Mouse (Mus musculus) heart, embryonic 10.5 days (tissue): Measurements from ENCODE around the gene Khdc1a. TPM values are rescaled to one million over a fixed set of nuclear protein-coding genes. Genes with fewer than 3 reads are reported as not detected.
"Not testable (repeated sequence)": the region's sequence is repeated elsewhere in the genome, so short reads cannot be mapped to it uniquely, and the experiment has no call there.

ENCODE experiments used
- DNase-seq: peaks from one replicate; pipeline ENCODE4 v3.0.0-alpha.2; 2017; ENCODE audit warnings: low spot score
- H3K27ac ChIP-seq: fragments of 300-500 bp; sonication (generic); 2 replicates; pipeline ENCODE4 v1.5.1; 2016; ENCODE audit warnings: mild to moderate bottlenecking
- H3K27me3 ChIP-seq: fragments of 300-500 bp; sonication (generic); 2 replicates; pipeline ENCODE4 v1.6.1; 2016; ENCODE audit warnings: mild to moderate bottlenecking; ENCODE audit not compliant: poor library complexity, insufficient read depth, severe bottlenecking
- H3K36me3 ChIP-seq: fragments of 300-500 bp; sonication (generic); 2 replicates; pipeline ENCODE4 v1.6.1; 2016; ENCODE audit warnings: mild to moderate bottlenecking, moderate library complexity
- H3K4me1 ChIP-seq: fragments of 300-500 bp; sonication (generic); 2 replicates; pipeline ENCODE4 v1.6.1; 2016; ENCODE audit warnings: mild to moderate bottlenecking
- H3K4me3 ChIP-seq: fragments of 300-500 bp; sonication (generic); 2 replicates; pipeline ENCODE4 v1.5.1; 2016; ENCODE audit warnings: mild to moderate bottlenecking, moderate library complexity
- H3K9me3 ChIP-seq: fragments of 300-500 bp; sonication (generic); 2 replicates; pipeline ENCODE4 v1.6.1; 2016; ENCODE audit warnings: mild to moderate bottlenecking, moderate library complexity
- WGBS: fragments of 180-500 bp; shearing (Covaris S2); methylation state at CpG from one replicate; pipeline ENCODE4 v1.1.7; 2016; 5-methylcytosine and 5-hydroxymethylcytosine counted together
- polyA plus RNA-seq: library from polyadenylated mRNA; unstranded; fragments of >200 nt; fragmentation: Nextera tagmentation; extraction: Ambion mirVana; gene quantifications from 2 replicates; pipeline ENCODE4 v1.2.1, GENCODE M21; 2016

Gene Khdc1a
- not detected in 2 replicates for polyA plus RNA-seq

DNA sequence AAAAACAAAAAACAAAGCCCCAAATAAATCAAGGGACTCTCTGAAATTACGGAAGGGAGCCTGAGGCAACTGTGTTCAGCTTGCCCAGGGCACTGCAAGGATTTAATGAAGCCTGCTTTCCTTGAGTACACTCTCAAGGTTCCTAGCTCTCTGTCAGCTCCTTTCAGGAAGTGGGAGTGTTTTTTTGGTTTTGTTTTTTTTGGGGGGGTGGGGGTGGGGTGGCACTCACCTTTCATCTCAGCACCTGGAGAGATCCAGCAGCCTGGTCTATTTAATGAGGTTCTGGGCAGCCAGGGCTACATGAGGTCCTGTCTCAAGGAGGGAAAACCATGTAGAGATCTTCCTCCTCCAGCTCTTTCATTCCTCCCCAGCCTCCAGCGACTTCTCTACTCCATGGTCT, at the start of gene Khdc1a:
TSS of gene Khdc1a (plus strand) at position 301 of the 400 bp plus-strand sequence.
- DNase-seq: no peak
- H3K4me3 ChIP-seq: no peak within 1 kb of the TSS
- WGBS: 69% methylated on average over 2 of the region's 2 CpGs

DNA sequence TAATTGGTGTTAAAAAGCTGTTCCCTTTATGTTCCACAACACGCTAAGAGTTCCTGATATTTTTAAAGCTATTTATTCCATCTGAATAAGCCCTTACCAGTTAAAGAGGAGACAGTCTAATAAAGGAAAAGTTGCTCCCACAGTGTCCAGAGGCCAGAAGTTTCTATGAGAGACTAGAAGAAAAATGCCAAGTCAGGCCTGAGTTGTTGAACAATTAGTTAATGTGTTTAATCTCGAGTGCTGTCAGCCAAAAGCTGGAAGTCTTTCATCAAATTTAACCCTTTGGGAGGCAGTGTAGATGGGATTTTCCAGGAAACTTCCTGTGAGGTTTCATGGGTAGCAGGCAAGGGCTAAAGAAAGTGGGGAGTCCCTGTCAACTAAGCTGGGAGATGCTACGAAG, 49.6 kb upstream of the Khdc1a start:
- 65% methylated on average over 3 of the region's 3 CpGs for WGBS
- Histone ChIP-seq H3K27ac (no peak overlapping the region), H3K4me3 (no peak overlapping the region), H3K4me1 (no peaks in the 10 kb centered on the region), H3K9me3 (no peaks in the 10 kb centered on the region), H3K27me3 (no peaks in the 10 kb centered on the region), H3K36me3 (no peaks in the 10 kb centered on the region)
- no peak for DNase-seq

More for the DNA sequence above, at the start of gene Khdc1a:
- H3K27ac ChIP-seq: no peak within 1 kb of the TSS
- H3K9me3 ChIP-seq: no peaks in the 10 kb centered on the region
- H3K4me1 ChIP-seq: no peaks in the 10 kb centered on the region
- H3K36me3 ChIP-seq: no peaks in the 10 kb centered on the region
- no peaks in the 10 kb centered on the region for H3K27me3 ChIP-seq

DNA sequence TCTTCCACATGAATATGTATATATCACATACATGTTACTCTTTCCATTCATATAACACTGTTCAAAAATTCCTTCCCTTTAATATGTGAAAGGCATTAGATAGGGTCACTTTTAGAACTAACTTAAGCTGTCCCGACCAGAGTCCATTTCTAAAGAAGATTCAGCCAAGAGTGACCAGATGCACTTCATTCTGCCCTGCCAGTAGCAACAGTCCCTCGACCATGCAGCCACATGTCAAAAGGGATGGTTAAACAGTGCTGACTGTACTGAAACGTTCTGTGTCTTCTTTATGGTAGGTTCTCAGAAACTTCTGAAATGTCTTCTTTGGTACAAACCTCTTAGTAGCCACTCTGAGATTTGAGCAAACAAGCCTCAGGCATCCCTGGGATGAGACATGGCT, 47.8 kb upstream of the Khdc1a start:
- no peaks in the 10 kb centered on the region for H3K36me3 ChIP-seq
- 73% methylated on average over 3 of the region's 3 CpGs for WGBS
- no peak overlapping the region for H3K27ac ChIP-seq
- DNase-seq: no peak
- H3K4me3 ChIP-seq: no peak overlapping the region
- no peaks in the 10 kb centered on the region for H3K9me3 ChIP-seq
- no peaks in the 10 kb centered on the region for H3K4me1 ChIP-seq
- no peaks in the 10 kb centered on the region for H3K27me3 ChIP-seq

DNA sequence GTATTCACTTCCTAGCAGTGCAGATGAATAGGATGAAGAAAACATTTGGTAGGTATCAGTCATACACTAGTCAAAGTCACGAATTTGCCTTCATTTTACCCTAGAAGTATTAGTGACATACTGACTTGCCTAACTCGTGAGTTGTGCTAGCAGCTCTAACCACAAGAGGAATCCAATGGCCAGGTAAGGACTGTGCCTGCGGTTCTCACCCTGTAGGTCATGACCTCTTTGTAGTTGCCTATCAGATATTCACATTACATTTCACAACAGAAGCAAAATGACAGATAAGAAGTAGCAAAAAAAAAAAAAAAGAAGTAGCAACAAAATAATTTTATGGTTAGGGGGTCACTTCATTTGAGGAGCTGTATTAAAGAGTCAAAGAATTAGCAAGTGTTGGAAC, 45.3 kb upstream of the Khdc1a start:
- Histone ChIP-seq H3K4me3 (no peak overlapping the region), H3K27ac (no peak overlapping the region), H3K36me3 (no peaks in the 10 kb centered on the region), H3K9me3 (no peaks in the 10 kb centered on the region), H3K4me1 (no peaks in the 10 kb centered on the region), H3K27me3 (no peaks in the 10 kb centered on the region)
- no peak for DNase-seq
- 72% methylated on average over 3 of the region's 3 CpGs for WGBS

DNA sequence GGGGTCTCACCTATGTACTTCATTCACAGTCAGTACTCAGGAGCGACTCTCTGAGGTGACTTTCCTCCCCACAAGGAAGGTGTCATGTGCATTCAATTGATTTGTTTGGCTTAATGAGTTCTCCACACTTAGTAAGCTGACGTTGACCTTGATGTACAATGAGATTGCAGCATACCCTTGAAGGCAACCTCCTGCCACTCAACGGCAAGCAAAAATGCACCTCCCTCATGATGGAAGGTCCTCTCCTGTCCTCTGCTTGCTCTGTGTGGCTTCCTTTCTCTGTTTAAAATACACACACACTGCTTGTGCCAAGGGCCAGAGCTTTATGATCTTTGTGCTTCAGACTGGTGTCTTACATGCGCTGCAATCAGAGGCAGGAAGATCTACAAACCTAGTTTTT, 44.8 kb upstream of the Khdc1a start:
- Histone ChIP-seq H3K27me3 (no peaks in the 10 kb centered on the region), H3K36me3 (no peaks in the 10 kb centered on the region), H3K27ac (no peak overlapping the region), H3K9me3 (no peaks in the 10 kb centered on the region), H3K4me1 (no peaks in the 10 kb centered on the region), H3K4me3 (no peak overlapping the region)
- no peak for DNase-seq
- 83% methylated on average over 4 of the region's 4 CpGs for WGBS

DNA sequence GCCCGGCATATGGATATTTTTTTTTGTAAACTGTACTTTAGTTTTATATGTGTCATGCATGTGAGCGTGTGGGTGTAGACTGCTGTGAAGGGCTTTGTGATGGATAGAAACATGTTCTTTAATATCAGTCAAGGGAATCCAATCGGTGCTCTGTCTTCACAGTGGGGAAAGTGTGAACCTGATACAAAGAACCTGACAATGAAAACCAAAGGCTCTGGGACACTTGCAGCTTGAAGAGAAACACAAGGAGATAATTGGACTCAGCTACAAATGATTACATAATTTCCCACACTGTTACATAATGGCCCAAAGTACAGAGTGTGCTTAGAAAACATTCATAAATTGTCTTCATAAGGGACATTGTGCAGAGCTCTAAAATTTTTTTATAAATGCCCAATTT, 44.0 kb upstream of the Khdc1a start:
- Histone ChIP-seq H3K27ac (no peak overlapping the region), H3K4me1 (no peaks in the 10 kb centered on the region), H3K4me3 (no peak overlapping the region), H3K36me3 (no peaks in the 10 kb centered on the region), H3K9me3 (no peaks in the 10 kb centered on the region), H3K27me3 (no peaks in the 10 kb centered on the region)
- 90% methylated on average over 3 of the region's 3 CpGs for WGBS
- DNase-seq: no peak

DNA sequence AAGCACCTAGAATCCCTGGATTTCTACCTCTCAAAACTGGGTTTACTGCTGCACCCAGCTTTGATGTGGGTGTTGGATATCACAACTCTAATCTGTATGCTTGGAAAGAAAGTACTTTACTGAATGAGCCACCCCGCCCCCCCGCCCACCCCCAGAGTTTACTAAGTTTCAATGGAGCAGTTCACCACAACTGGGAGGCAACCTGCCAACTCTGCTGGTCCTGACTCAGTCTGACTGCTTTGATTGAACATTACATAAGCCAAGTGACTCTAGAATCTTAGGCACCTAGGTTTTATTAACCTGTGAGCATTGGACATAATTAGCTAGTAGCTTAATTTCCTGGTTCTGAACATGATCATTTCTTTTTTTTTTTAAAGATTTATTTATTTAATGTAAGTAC, 35.1 kb upstream of the Khdc1a start:
- 87% methylated on average over 2 of the region's 2 CpGs for WGBS
- H3K9me3 ChIP-seq: no peaks in the 10 kb centered on the region
- H3K4me3 ChIP-seq: no peak overlapping the region
- no peak for DNase-seq
- no peaks in the 10 kb centered on the region for H3K4me1 ChIP-seq
- H3K36me3 ChIP-seq: no peaks in the 10 kb centered on the region
- H3K27me3 ChIP-seq: no peaks in the 10 kb centered on the region
- no peak overlapping the region for H3K27ac ChIP-seq

DNA sequence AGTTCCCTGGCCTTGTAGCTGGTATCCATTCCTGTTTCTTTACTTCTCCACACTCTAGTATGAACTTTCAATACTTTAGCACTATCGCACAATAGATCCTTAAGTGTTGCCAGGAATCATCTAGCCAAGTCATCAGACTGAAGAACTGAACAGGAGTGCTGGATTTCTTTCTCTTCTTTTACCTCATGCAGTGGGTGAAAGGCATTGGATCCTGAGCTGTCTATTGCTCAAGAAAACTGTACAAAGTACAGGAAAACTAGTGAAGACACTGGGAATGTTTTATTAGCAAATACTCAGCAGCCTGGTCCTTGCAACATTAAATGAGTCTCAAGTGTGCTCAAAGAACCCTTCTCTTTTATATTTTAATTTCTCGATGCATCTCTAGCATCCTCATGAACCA, 33.7 kb upstream of the Khdc1a start:
- H3K9me3 ChIP-seq: no peaks in the 10 kb centered on the region
- no peaks in the 10 kb centered on the region for H3K27me3 ChIP-seq
- H3K27ac ChIP-seq: no peak overlapping the region
- no peaks in the 10 kb centered on the region for H3K36me3 ChIP-seq
- no peak overlapping the region for H3K4me3 ChIP-seq
- no peak for DNase-seq
- H3K4me1 ChIP-seq: no peaks in the 10 kb centered on the region
- 87% methylated on average over 2 of the region's 2 CpGs for WGBS

GRCm38 (mm10) chr1:21316305-21316704, 33.1 kb upstream of the Khdc1a start:
- 75% methylated on average over 2 of the region's 2 CpGs for WGBS
- H3K36me3 ChIP-seq: no peaks in the 10 kb centered on the region

DNA sequence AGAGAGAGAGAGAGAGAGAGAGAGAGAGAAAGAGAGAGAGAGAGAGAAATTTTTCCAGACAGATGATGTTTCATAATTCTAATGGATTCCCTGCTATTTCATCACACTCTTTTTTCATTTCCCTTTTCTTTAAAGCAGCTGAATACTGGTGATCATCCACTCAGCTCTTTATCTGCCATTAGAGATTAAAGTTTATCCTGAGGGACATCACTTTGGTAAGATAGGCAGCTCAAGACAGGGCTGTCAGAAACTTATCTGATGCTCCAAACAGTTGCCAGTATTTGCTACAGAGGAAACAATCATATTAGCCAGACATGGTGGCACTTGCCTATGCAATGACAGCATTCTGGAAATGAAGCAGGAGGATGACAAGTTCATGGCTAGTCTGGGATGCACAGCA, 31.2 kb upstream of the Khdc1a start:
- DNase-seq: no peak
- Histone ChIP-seq H3K27ac (no peak overlapping the region), H3K9me3 (no peaks in the 10 kb centered on the region), H3K36me3 (no peaks in the 10 kb centered on the region), H3K4me3 (no peak overlapping the region), H3K27me3 (no peaks in the 10 kb centered on the region), H3K4me1 (no peaks in the 10 kb centered on the region)

More at GRCm38 (mm10) chr1:21316305-21316704, 33.1 kb upstream of the Khdc1a start:
- no peak for DNase-seq
- Histone ChIP-seq H3K4me1 (no peaks in the 10 kb centered on the region), H3K27ac (no peak overlapping the region), H3K27me3 (no peaks in the 10 kb centered on the region), H3K9me3 (no peaks in the 10 kb centered on the region), H3K4me3 (no peak overlapping the region)

DNA sequence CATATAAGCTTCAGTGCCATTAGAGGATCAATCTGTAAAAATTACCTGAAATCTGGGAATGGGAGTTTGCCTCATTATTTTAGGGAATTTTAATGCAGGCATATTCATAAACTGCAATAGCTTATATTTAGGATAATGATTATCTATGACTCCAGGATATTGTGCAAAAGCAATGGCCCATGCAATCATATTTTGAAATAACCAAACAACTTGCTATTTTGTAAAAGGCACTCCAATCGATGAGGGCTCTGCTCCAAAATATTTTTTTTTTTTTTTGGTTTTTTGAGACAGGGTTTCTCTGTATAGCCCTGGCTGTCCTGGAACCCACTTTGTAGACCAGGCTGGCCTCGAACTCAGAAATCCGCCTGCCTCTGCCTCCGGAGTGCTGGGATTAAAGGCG, 29.2 kb upstream of the Khdc1a start:
- H3K9me3 ChIP-seq, H3K27ac ChIP-seq, H3K4me3 ChIP-seq, DNase-seq, H3K27me3 ChIP-seq, H3K4me1 ChIP-seq, H3K36me3 ChIP-seq: not testable (repeated sequence)
- 87% methylated on average over 5 of the region's 5 CpGs for WGBS

DNA sequence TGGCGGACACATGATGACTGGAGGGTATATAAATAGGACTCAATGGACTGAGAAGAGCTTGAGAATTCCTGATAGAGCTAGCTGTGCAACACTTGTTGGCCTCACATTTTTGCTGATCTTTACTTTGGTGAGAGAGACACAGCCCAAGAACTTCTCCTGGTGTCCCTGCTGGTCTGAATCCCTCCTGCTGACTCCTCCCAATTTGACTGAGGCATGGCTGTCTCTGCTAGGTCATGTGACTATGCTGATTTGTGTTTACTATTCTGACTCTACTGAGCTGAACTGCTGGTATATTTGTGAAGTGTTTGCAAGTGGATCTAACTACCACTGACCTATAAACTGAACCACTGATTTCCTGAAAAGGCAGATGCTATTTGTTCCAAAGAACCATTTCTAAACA, 27.8 kb upstream of the Khdc1a start:
- H3K36me3 ChIP-seq: no peaks in the 10 kb centered on the region
- 74% methylated on average over 1 of the region's 1 CpGs for WGBS
- H3K27ac ChIP-seq: no peak overlapping the region

DNA sequence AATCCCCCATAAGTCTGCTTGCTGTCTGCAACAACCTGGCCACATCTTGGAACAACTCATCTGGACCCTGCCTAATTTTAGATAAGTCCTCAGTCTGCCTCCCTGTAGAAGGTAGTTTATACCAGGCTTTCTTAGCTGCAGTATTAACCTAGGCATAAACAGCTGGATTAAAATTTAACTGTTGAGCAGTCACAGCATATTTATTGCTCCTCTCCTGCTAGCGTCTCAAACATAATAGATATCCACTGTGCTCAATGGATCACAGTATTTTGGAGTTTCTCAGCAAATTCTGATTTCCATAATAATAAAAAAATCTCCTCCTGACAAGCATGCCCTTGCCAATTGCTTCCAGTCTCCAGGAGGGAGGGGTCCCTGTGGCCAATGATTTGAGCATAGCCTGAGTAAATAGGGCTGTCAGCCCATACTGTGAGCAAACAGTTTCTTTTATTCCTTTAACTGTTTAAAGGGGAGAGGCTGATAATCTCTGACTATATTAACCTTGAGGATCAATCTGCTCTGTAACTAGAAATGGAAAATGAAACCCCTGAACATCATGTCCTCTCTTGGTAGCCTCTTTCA, 25.4 kb upstream of the Khdc1a start:
- DNase-seq: no peak
- Histone ChIP-seq H3K27ac (no peak overlapping the region), H3K36me3 (no peaks in the 10 kb centered on the region), H3K27me3 (no peaks in the 10 kb centered on the region), H3K4me3 (no peak overlapping the region), H3K4me1 (no peaks in the 10 kb centered on the region), H3K9me3 (no peaks in the 10 kb centered on the region)
- 73% methylated on average over 1 of the region's 1 CpGs for WGBS

More for the DNA sequence above, 27.8 kb upstream of the Khdc1a start:
- H3K9me3 ChIP-seq: no peaks in the 10 kb centered on the region
- DNase-seq: no peak
- H3K4me1 ChIP-seq: no peaks in the 10 kb centered on the region
- no peaks in the 10 kb centered on the region for H3K27me3 ChIP-seq
- H3K4me3 ChIP-seq: no peak overlapping the region

DNA sequence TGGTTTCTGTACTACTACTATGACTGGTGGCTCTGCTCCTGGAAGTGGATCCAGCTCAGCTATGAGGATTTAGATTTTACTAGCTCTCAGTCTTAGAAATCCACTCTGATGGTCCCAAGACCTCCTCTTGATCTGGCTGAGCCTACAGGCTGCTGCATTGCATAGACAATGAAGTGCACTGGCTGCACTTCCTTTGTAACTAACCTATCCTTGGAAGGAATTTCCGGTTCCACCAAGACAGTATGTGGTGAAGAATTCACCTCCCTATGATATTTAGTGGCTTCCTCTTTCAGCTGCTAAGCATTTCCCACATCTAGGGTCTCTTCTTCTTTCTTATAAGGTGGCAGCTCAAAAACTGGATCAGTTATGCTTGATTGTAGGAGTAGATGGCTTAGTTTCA, 24.8 kb upstream of the Khdc1a start:
- no peaks in the 10 kb centered on the region for H3K27me3 ChIP-seq

More for the DNA sequence above, 24.8 kb upstream of the Khdc1a start:
- no peak for DNase-seq
- H3K4me3 ChIP-seq: no peak overlapping the region
- H3K4me1 ChIP-seq: no peaks in the 10 kb centered on the region
- 81% methylated on average over 1 of the region's 1 CpGs for WGBS
- H3K36me3 ChIP-seq: no peaks in the 10 kb centered on the region
- no peak overlapping the region for H3K27ac ChIP-seq
- no peaks in the 10 kb centered on the region for H3K9me3 ChIP-seq
